Mouse (Mus musculus) megakaryocyte, adult 5-6 weeks (primary cell): ENCODE measurements around the gene Maml2. TPM values are rescaled to one million over a fixed set of nuclear protein-coding genes. Genes with fewer than 3 reads are reported as not detected.

Experiments
- ATAC-seq: 2 replicates; pipeline ENCODE4 v1.8.0; 2016; ENCODE audit warnings: mild to moderate bottlenecking, inconsistent platforms; ENCODE audit not compliant: poor library complexity, severe bottlenecking
- total RNA-seq, 2 experiments: library from RNA; stranded (forward) in 1 of 2; stranded (reverse) in 1 of 2; fragments of 153-499, 151-499 nt in 1 of 2; fragments of 221-1000, 200-1000 nt in 1 of 2; gene quantifications; 2 replicates each; pipeline versions ENCODE4 v1.2.3 to v1.2.4; 2015 to 2017

Gene Maml2
- total RNA-seq (2015) (2.0 and 3.0 TPM in 2 replicates), total RNA-seq (2017) (0.62 and 0.77 TPM in 2 replicates)

DNA sequence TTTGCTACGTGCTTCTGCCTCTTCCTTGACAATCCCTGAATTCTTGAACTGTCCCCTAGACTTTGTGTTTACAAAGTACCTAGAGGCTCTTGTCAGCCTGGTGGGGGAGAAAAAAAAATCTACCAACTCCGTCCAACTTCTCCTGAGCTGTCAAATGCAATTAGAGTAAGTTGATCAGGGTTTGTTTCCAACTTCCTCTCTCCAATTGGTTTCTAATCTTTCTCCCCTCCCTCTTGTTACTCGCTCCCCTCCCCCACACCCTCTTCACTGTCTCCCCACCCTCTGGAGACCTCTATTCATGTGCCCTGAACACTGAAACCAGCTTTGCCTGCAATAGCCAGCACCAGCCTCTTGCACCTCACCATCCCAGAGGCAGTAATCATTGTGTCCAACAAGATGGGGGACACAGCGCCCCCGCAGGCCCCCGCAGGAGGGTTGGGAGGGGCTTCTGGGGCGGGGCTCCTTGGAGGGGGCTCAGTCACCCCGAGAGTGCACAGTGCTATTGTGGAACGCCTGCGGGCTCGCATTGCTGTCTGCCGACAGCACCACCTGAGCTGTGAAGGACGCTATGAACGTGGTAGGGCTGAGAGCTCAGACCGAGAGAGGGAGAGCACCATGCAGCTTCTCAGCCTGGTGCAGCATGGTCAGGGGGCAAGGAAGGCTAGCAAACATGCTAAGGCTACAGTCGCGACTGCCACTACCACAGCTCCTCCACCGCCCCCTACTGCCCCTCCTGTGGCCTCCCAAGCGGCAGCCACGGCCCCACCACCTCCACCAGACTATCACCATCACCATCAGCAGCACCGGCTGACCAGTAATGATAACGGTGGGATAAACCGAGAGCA, at the start of gene Maml2:
Maml2 (plus strand) TSS at position 290 of the 845 bp plus-strand sequence.
- ATAC-seq = peak; percentile 21

DNA sequence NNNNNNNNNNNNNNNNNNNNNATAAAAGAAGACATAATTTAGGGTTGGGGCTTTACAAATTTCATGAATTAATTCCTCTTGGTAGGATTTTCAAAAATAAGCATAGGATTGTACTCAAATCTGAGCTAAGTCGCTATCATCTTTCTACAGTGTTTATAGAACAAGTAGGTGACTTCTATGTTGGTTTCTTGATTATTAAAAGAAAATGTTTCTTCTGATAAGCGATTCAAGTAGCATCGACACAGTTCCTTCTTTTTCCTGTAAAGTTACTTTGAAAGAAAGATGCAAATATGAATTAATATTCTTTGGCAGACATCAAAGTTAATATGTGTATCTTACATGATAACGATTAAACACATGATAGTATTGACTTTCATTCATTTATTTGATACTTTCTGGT, 49.7 kb upstream of the Maml2 start:
- no peak for ATAC-seq

DNA sequence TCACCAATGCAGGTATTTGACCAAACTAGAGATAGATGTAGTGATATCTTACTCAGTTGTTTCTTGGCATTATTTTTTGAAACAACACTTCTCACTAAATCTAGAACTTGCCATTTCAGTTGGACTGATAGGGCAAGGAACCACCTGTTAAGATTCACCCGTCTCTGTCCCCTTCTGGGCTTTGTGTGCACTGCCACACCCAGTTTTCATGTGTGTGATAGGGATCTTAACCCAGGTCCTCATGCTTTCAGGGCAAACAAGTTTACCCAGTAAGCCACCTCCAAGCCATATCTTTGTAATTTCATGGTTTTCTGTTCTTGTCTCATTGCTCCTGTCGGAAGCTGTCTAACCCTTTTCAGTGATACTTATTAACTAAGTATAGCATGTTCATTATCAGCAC, 46.5 kb upstream of the Maml2 start:
- no peak for ATAC-seq

DNA sequence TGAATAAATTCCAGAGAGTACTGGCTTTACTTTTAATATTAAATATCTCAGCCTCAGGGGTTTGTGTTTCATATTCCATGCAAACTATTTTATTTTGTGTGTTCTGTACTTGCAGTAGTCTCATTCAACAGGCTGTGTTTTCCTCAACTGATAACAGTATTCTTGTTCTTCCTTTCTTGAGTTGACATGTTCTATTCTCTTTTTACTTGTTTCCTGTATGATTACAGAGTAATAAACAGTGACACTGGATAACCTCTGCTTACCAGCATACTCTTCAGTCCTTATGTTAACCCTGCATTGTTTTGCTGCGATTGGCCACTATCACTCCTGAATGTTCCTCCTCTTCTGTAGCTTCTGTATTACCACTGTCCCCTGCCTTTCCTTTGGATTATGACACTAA, 41.0 kb upstream of the Maml2 start:
- no peak for ATAC-seq

DNA sequence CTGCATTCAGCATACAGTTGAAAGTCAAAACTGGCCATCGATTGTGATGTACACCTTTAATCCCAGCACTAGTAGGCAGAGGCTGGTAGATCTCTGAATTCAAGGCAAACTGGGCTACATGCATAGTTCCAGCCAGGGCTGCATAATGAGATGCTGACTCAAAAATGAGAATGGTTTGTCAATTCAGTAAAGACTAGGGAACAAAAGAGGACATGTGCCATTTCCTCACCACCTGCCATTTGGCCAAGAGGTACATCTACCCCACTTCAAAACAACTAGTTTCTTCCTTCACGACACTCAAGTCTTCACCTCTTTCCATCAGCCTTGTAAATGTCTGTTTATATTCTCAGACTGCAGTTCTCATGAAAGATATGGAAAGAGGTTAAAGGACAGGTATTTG, 39.6 kb upstream of the Maml2 start:
- ATAC-seq = no peak

DNA sequence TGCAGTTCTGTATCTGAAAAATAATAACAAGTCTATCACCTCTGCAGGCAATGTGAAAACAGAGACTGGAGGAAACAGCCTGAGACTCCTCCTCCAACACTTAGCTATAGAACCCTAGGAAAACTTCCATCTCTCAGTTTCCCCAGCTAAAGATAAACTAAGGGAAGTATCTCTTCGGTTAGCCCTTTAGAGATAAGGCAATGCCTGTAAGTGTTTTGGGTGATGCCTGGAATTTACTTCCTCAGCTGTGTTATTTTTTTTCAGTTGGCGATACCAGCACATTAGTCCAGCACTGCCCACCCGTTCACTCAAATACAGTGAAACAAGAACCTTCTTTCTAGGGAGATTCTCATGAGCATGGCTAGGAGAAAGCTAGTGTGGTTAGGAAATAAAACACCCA, 36.8 kb upstream of the Maml2 start:
- ATAC-seq = no peak

DNA sequence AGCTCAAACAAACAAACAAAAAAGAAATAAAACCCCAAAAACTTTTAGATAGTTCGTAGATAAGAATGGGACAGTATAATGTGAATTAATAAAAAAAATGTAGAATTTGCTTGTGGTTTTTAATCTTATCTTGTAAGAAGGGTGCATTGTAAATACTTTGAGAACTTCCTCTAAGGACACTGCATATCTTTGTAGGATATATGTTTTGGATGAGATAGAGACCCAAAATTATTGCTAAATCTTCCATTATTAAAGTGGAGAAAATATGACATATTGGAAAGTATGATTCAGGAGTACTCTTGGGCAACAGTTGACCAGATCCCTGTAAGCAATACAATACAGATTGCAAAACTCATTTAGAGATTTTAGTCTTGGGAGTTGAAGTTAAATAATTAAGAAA, 24.5 kb upstream of the Maml2 start:
- no peak for ATAC-seq

DNA sequence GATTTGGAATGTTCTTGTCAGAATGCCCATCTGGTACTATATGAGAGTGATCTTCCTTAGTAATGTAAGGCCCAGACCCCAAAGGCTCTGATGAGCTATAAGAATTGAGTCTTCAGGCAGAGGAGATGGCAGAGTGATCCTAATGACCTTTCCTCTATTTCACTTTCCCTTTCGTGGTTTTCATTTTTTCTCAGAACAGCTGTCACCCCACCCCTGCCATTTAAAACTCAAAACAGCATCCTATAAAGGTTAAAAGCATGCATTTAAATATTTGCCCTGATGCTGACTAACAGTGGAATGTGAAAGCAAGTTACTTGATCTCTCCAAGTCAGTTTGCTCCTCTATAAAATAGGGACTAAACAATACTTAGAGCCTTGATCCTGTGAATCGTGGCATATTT, 10.3 kb upstream of the Maml2 start:
- no peak for ATAC-seq

DNA sequence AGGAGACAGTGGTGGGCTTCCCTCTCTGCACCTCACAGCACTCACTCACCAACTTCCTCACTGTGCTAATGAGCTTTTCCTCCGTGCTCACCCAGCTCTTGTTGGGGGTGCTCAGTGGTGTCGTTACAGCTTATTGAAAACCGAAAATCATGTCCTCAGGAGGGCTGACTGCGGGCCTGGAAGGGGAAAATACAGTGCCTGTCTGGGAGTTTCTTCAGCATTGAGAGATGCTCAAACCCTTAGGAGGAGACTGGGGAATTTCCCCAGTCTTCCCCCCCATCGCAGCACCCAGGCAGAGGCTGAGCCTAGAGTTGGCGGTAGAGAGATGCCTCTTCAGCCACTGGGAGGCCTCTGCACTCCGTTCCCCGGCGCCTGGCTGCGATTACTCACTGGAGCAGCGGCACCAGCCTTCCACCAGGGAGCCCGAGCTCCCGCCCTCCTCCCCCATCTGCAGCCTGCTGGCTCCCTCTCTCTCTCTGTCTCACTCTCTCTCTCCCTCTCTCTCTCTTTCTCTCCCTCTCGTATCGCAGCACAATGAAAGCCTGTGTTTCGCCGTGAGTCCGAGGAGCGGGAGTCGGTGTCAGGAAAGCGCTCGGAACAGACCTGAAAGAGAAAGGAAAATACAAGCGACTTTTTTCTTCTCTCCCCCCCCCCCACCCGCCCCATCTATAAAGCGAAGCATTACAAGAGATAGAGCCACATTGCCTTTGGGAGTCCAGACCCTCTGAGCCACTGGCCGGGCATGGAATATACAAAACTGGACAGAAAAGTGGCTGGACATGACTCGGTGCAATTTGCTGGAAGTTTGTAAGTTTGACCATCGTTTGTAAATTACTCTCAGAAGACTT, 1.3 kb upstream of the Maml2 start:
- peak; percentile 90 for ATAC-seq

DNA sequence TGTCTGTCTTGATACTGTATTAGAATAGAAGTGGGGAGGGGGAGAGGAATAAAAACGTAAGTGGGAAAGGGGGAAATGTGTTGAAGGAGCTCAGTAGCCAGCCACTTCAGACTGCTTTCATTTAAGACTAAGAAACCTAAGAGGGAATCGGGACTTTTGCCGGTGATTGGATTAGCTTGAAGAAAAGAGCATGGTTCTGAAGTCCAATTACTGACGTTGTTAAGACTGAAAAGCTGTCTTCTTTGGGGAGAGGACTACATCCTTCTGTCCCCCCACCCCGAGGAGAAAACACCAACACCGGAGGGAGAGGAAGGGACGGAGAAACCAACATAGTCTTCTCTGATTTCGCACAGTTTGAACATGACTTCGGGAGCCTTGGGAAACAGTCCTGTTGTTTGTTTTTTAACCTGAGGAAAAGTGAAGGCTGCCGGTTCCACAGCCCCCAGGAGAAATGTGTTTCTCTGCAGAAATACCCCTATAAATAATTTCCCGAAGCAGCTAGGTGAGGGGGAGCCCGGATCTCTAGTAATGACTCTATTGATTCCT, 562 bp upstream of the Maml2 start:
- ATAC-seq = no peak

DNA sequence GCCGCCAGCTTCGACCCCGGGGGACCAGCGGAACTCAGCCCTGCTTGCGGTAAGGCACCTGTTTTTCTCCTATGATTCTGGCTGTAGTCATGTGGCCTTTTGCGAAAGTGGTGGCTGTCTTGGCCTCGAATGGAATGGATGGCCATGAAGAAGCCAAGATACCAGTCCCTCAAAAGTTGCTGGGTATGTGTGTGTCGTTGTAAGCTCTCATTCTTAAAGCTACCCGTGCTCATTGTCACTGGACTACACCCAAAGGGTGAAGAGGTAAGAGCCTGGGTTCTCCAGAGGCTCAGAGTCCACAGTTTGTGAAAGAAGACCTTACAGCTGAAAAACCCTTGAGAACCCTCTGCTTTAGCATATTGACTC, 739 bp downstream of the Maml2 start:
- ATAC-seq = no peak

DNA sequence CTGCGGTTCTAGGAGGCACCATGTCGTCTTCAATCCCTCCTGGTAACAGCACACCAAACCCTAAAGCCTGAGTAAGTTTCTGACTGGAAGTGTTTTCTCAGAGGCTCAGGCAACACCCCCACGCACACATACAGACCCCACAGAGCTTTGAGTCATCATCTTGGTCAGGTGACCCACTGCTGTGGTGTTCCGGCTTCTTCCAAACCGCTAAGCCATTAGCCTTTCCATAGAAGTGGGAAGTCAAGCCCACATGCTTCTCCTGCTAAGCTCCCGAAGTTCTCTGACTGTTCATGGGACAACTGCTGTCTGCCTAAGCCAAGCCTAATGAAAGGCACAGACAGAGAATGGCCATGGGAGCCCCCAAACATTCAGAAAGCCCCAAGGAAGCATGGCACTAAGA, 1.4 kb downstream of the Maml2 start:
- no peak for ATAC-seq

DNA sequence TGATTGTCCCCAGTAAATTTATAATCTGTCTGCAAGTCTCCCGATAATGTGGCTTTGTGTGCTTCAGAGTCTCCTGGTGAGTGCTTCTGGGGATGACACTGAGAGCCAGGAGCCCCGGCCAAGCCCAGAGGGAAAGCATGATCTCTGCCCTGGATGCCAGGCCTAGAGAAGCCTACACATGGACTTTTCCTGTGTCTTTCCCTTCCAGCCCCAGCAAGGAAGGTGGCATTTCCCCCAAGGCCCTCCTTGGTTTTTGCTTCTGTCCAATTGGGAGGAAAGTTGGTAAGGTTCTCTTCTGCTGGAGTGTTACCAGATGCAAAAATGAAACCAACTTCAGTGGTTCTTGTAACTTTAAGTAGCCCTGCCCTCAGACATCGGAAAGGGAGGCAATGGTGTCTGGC, 2.3 kb downstream of the Maml2 start:
- ATAC-seq = no peak

DNA sequence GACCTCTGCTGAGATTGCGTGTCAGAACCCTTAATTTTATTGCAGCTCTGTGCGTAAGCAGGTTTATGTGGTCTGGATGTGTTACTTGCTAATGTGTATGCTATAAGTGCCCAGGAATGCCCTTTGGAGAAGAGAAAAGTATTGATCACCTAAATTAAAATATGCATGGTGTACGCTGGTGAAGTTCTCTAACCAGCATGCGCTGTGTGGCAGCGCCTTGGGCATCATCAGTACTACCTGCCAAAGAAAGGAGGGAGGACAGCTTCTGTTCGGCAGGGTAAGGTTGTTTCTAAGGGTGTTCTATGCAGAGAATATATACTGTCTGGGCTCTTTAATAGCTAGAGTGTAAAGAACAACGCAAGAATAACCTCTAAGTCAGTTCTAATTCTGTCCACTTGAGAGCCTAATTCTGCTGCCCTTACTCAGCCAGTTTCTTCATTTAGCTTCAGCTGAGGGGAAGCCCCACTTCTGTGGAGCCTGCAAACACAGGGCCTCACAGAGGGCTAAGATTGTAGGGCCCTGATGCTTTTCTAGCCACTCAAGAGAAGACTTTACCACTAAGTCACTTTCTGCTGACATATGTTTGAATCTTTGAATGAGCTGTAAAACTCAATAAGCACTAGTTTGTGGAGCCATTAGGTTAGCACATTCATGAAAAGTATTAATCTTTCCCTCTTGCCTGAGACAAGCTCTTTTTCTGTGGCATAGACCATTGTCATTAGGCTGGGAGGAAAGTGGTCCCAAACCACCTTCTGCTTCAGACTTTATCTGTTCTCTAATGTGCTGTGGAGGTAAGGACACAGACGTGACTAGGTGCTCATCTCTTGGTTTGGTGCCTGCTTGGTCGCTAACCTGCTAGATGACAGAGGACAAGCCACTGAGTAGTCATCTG, 3.4 kb downstream of the Maml2 start:
- ATAC-seq = no peak

DNA sequence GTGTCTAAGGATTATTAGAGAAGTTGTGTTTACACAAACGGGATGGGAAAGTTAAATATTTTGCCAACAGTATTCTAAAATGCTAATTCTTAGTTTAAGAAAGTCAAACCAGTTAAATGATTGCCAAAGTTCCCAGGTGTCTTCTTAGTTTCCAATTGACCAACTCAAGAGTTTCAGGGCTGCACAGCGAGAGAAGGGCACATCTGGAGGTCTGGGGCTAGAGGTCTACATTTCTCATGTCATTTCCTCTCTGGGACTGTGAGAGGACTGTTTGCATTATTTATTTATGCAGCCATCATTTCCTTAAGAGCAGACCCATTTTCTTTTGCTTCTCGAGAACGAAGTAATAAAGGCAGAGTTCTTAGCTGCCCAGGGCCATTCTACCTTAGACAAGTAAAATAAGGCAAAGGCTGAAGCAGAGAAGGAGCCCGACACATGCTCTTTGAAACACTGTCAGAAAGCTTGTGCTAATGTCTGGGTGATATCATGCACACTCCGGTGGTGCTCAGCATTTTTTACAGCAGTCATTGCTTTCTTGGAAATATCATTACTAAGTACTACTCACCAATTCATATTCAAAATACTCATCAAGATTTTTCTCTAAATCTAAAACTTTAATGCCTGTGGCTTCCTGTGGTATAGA, 4.5 kb downstream of the Maml2 start:
- ATAC-seq = no peak

DNA sequence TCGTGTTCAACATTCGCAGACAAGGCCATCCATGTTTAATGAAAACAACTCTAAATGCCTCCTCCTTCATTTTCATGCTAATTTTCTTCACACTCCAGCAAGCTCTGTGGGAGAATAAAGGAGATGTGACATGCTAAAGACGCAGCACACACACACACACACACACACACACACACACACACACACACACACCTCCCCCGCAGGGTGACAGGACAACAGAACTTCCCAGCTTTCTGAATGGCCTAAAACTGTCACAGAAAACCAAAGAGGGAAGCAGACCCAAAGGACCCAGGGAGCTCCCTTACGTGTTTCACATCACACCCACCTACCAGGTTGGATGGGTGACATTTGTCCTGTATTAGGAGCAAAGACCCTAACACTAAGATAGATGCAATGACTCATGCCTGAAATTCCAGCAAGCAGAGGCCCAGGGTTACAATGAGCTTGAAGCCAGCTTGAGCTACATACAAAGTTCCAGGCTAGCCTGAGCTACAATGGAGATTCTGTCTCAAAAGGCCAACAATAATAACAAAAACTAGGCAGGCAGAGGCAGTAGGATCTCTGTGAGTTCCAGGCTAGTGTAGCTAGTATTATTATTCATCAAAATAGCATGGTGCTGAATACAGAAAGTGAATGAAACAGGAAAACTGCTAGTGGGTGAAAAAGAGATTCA, 5.5 kb downstream of the Maml2 start:
- ATAC-seq = no peak

DNA sequence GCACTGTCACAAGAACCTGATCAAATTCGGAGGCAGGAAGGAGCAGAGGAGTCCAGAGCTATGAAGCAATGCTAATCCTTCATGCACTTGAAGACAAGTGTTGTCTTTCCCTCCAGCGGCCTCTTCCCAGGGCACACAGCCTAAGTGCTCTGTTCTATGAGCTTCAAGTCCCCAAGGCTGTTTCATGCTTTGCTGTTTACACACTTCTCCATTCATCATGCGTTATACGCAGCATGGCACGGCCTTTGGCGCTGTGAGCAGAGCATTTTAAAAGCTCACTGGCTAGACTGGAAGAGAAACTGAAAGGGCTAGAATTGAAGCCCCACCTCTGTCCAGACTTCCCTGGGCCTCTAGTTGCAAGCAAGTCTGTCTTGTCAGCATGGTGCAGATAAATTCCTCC, 6.2 kb downstream of the Maml2 start:
- ATAC-seq = peak; percentile 90

DNA sequence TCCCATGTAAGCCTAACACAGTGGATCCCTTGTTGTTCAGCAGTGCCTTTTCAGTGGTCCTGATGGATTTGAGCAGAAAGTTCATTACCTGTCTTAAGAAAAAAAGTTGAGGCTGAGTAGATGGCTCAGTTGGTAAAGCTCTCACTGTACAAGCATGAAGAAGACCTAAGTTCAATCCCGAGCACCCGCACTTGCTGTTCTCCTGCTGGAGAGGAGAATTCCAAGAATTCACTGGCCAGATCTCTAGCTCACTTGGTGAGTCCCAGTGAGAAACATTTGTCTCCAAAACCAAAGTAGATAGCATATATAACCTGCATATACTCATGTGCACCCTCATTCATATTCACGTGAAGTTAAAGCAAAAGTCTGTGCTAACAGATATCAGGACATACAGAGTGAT, 8.7 kb downstream of the Maml2 start:
- no peak for ATAC-seq

DNA sequence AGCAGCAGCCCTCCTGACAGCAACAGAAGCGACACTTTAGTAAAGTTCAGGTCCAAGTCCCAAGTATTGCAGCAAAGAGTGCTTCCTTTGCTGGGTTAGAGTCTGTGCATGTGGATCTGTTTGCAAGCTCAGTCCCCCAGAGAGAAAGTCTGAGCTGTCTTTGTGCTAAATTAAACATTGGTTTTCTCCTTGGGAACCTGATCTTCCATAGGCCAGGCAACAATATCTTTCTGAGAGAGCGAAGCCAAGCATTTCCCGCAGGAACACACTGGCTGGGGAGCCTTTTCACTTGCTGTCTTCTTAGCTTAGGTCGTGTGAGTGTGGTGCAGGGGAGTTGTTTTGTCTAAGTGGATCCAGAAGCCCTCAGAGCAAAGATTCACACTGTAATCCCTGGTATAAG, 9.5 kb downstream of the Maml2 start:
- no peak for ATAC-seq

DNA sequence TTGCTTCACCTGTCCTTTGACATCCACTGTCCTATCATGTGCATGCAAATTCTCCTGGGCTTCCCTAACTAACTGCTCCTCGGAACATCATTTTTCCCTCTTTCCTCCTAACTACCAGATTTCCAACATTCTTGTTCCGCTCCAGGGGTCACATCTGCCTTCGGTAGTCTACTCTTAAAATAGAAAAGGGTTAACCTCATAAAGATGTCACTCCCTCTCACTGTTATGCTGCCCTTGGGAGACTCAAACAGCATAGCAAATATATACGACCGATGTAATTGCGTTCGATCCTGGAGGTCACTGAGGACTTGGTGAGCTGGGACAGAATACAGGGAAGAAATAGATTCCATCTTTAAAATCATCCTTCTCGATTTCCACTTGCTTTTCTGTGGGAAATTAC, 11.0 kb downstream of the Maml2 start:
- ATAC-seq = no peak
